Comparison of ENCODE assay signal across 13 mouse cellular contexts in genomic region chr17:31450206-31450605, GRCm38 (mm10).
DNase-seq lines count a peak whose midpoint lies in the region; ATAC-seq lines count a peak whose summit lies in the region.
"Had no signal": no experiment of that assay in that cellular context is flagged by ENCODE, and none has a peak within 500 bp of the region (broad histone marks: within the 10 kb centered on the region; RNA-seq: fewer than 3 reads in every experiment).

No protein-coding gene starts in this region.

- peaks cover 43% of the 10 kb centered on the region for H3K36me3 ChIP-seq in forebrain, embryonic 14.5 days (ENCODE audit: control insufficient read depth, insufficient read depth, low read length)
- H3K36me3 ChIP-seq in forebrain, embryonic 10.5 days (replicated peaks), result peaks cover 17% of the 10 kb centered on the region
- H3K36me3 ChIP-seq in lung, embryonic 15.5 days, result no peaks in the 10 kb centered on the region
- H3K36me3 ChIP-seq in intestine, embryonic 16.5 days (ENCODE audit: control insufficient read depth, insufficient read depth, low read length), result peaks cover 4% of the 10 kb centered on the region; the same call in 1 of the 2 replicates
- H3K36me3 ChIP-seq in stomach, embryonic 14.5 days (ENCODE audit: control insufficient read depth, insufficient read depth, low read length), result no peaks in the 10 kb centered on the region

- peak; percentile 37; the same call in 1 of the 2 replicates for ATAC-seq in forebrain, embryonic 14.5 days
- ATAC-seq in lung, embryonic 15.5 days (ENCODE audit: borderline replicate concordance, extremely low read depth, low FRiP score, low TSS enrichment), result no peak
- ATAC-seq in intestine, embryonic 16.5 days, result no peak
- no peak for ATAC-seq in stomach, embryonic 14.5 days (ENCODE audit: insufficient number of reproducible peaks, insufficient read depth, low FRiP score, low read depth)

- peak overlapping the region; percentile 70; the same call in 1 of the 2 replicates for H3K27ac ChIP-seq in forebrain, embryonic 14.5 days (ENCODE audit: low read depth, low read length)
- no peak overlapping the region for H3K27ac ChIP-seq in forebrain, embryonic 10.5 days
- peak overlapping the region; percentile 73 for H3K27ac ChIP-seq in lung, embryonic 15.5 days
- H3K27ac ChIP-seq in intestine, embryonic 16.5 days (ENCODE audit: low read length), result peak overlapping the region; percentile 96
- peak overlapping the region; percentile 91; the same call in 1 of the 2 replicates for H3K27ac ChIP-seq in stomach, embryonic 14.5 days (ENCODE audit: low read length)
- H3K27ac ChIP-seq: limb, embryonic 13.5 days had no signal

- no peak overlapping the region for H3K4me2 ChIP-seq in forebrain, embryonic 14.5 days (ENCODE audit: low read length)
- no peak overlapping the region for H3K4me2 ChIP-seq in lung, embryonic 15.5 days
- no peak overlapping the region for H3K4me2 ChIP-seq in intestine, embryonic 16.5 days (ENCODE audit: low read depth, low read length)
- no peak overlapping the region for H3K4me2 ChIP-seq in stomach, embryonic 14.5 days (replicated peaks; ENCODE audit: low read depth, low read length)
- H3K4me2 ChIP-seq: limb, embryonic 13.5 days; lung, embryonic 14.5 days; midbrain, embryonic 12.5 days had no signal

- no peak overlapping the region for H3K9ac ChIP-seq in forebrain, embryonic 14.5 days (ENCODE audit: low read length)
- no peak overlapping the region for H3K9ac ChIP-seq in lung, embryonic 15.5 days
- H3K9ac ChIP-seq in intestine, embryonic 16.5 days (ENCODE audit: low read depth, low read length), result no peak overlapping the region
- H3K9ac ChIP-seq in stomach, embryonic 14.5 days (replicated peaks; ENCODE audit: low read depth, low read length), result no peak overlapping the region
- H3K9ac ChIP-seq: limb, embryonic 13.5 days; lung, embryonic 14.5 days; midbrain, embryonic 12.5 days had no signal

- H3K27me3 ChIP-seq in forebrain, embryonic 14.5 days (replicated peaks; ENCODE audit: control insufficient read depth, insufficient read depth, low read length), result no peaks in the 10 kb centered on the region
- H3K27me3 ChIP-seq in forebrain, embryonic 10.5 days (ENCODE audit: poor library complexity, severe bottlenecking), result no peaks in the 10 kb centered on the region
- H3K27me3 ChIP-seq in lung, embryonic 15.5 days, result no peaks in the 10 kb centered on the region
- H3K27me3 ChIP-seq in intestine, embryonic 16.5 days (replicated peaks; ENCODE audit: control insufficient read depth, insufficient read depth, low read length), result no peaks in the 10 kb centered on the region
- H3K27me3 ChIP-seq in stomach, embryonic 14.5 days (ENCODE audit: control insufficient read depth, insufficient read depth, low read length), result no peaks in the 10 kb centered on the region
- H3K27me3 ChIP-seq: limb, embryonic 13.5 days; midbrain, embryonic 12.5 days had no signal

- peaks cover 15% of the 10 kb centered on the region for H3K4me1 ChIP-seq in forebrain, embryonic 14.5 days (ENCODE audit: control insufficient read depth, insufficient read depth, low read length)
- H3K4me1 ChIP-seq in forebrain, embryonic 10.5 days, result peaks cover 31% of the 10 kb centered on the region
- H3K4me1 ChIP-seq in lung, embryonic 15.5 days, result peaks cover 45% of the 10 kb centered on the region
- H3K4me1 ChIP-seq in intestine, embryonic 16.5 days (ENCODE audit: control insufficient read depth, insufficient read depth, low read length), result peaks cover 33% of the 10 kb centered on the region
- H3K4me1 ChIP-seq in stomach, embryonic 14.5 days (ENCODE audit: control insufficient read depth, insufficient read depth, low read length), result peaks cover 33% of the 10 kb centered on the region

- 48% methylated on average over 3 of the region's 3 CpGs for WGBS in forebrain, embryonic 14.5 days
- WGBS in forebrain, embryonic 10.5 days, result 92% methylated on average over 3 of the region's 3 CpGs
- WGBS in lung, embryonic 15.5 days, result 70% methylated on average over 3 of the region's 3 CpGs
- WGBS in intestine, embryonic 16.5 days, result 62% methylated on average over 3 of the region's 3 CpGs
- 66% methylated on average over 3 of the region's 3 CpGs for WGBS in stomach, embryonic 14.5 days

- H3K4me3 ChIP-seq in forebrain, embryonic 14.5 days (ENCODE audit: low read depth, low read length), result no peak overlapping the region
- no peak overlapping the region for H3K4me3 ChIP-seq in forebrain, embryonic 10.5 days
- no peak overlapping the region for H3K4me3 ChIP-seq in lung, embryonic 15.5 days
- H3K4me3 ChIP-seq in intestine, embryonic 16.5 days (ENCODE audit: low read length), result no peak overlapping the region
- H3K4me3 ChIP-seq in stomach, embryonic 14.5 days (ENCODE audit: low read depth, low read length), result no peak overlapping the region
- H3K4me3 ChIP-seq: limb, embryonic 13.5 days; midbrain, embryonic 12.5 days had no signal

- H3K9me3 ChIP-seq in forebrain, embryonic 14.5 days (replicated peaks; ENCODE audit: control insufficient read depth, low read length), result no peaks in the 10 kb centered on the region
- H3K9me3 ChIP-seq in forebrain, embryonic 10.5 days, result no peaks in the 10 kb centered on the region
- H3K9me3 ChIP-seq in lung, embryonic 15.5 days, result no peaks in the 10 kb centered on the region
- H3K9me3 ChIP-seq in intestine, embryonic 16.5 days (ENCODE audit: control insufficient read depth, low read length), result no peaks in the 10 kb centered on the region
- H3K9me3 ChIP-seq in stomach, embryonic 14.5 days (ENCODE audit: control insufficient read depth, low read depth, low read length), result no peaks in the 10 kb centered on the region
- H3K9me3 ChIP-seq: limb, embryonic 13.5 days; midbrain, embryonic 12.5 days had no signal

- DNase-seq in forebrain, embryonic 14.5 days (ENCODE audit: low spot score), result peak; percentile 73
- no peak for DNase-seq in forebrain, embryonic 10.5 days (ENCODE audit: extremely low spot score, low spot score)
- DNase-seq in lung, postnatal 14 days, result no peak
- no peak for DNase-seq in kidney, adult 18-20 months
- DNase-seq in embryo, embryonic 10 days (ENCODE audit: low spot score), result no peak
- DNase-seq: heart, adult 18-20 months; kidney, postnatal 36 days; lung, embryonic 14.5 days had no signal
